Mouse (Mus musculus) lung, postnatal 0 days (tissue): ENCODE results near the gene Pla2g1b. TPM values are rescaled to one million over a fixed set of nuclear protein-coding genes. Genes with fewer than 3 reads are reported as not detected.

Experiments
- ATAC-seq: fragments of 200-750 bp; cut with Nextera tagmentation; 2 replicates; pipeline ENCODE4 v1.8.0; 2017; ENCODE audit warnings: moderate library complexity
- DNase-seq: peaks from one replicate; pipeline ENCODE4 v3.0.0-alpha.2; 2016; ENCODE audit warnings: low spot score
- H3K27ac ChIP-seq: fragments of 300-500 bp; sonication (generic); 2 replicates; pipeline ENCODE4 v1.5.1; 2014; ENCODE audit warnings: antibody characterized with exemption, mild to moderate bottlenecking, low read length, mixed read lengths
- H3K27me3 ChIP-seq: fragments of 300-500 bp; sonication (generic); replicated peaks from 2 replicates; pipeline ENCODE4 v1.6.1; 2014; ENCODE audit warnings: low read length, mixed read lengths; ENCODE audit not compliant: insufficient read depth
- H3K36me3 ChIP-seq: fragments of 300-500 bp; sonication (generic); 2 replicates; pipeline ENCODE4 v1.6.1; 2014; ENCODE audit warnings: low read length, mixed read lengths; ENCODE audit not compliant: insufficient read depth
- H3K4me1 ChIP-seq: fragments of 300-500 bp; sonication (generic); 2 replicates; pipeline ENCODE4 v1.6.1; 2014; ENCODE audit warnings: antibody characterized with exemption, low read depth, low read length, mixed read lengths; ENCODE audit not compliant: insufficient read depth
- H3K4me2 ChIP-seq: fragments of 300-500 bp; sonication (generic); replicated peaks from 2 replicates; pipeline ENCODE4 v1.6.1; 2014; ENCODE audit warnings: low read depth, mild to moderate bottlenecking, low read length, moderate library complexity, mixed read lengths
- H3K4me3 ChIP-seq: fragments of 300-500 bp; sonication (generic); 2 replicates; pipeline ENCODE4 v1.5.1; 2014; ENCODE audit warnings: low read depth, low read length
- H3K9ac ChIP-seq: fragments of 300-500 bp; sonication (generic); replicated peaks from 2 replicates; pipeline ENCODE4 v1.6.1; 2014; ENCODE audit warnings: low read depth, mild to moderate bottlenecking
- H3K9me3 ChIP-seq: fragments of 300-500 bp; sonication (generic); 2 replicates; pipeline ENCODE4 v1.6.1; 2016; ENCODE audit warnings: low read length, mixed read lengths
- CTCF ChIP-seq: IDR thresholded peaks from 2 replicates; pipeline ENCODE4 v1.5.1; 2016; ENCODE audit warnings: antibody characterized with exemption, mild to moderate bottlenecking
- EP300 ChIP-seq: IDR thresholded peaks from 2 replicates; pipeline ENCODE4 v1.6.1; 2016; ENCODE audit warnings: antibody characterized with exemption, mild to moderate bottlenecking, control low read depth
- WGBS: fragments of 180-500 bp; shearing (Covaris S2); extraction: QIAGEN DNeasy Blood & Tissue Kit; methylation state at CpG from one replicate; pipeline ENCODE4 v1.1.7; 2014; 5-methylcytosine and 5-hydroxymethylcytosine counted together
- polyA plus RNA-seq: library from polyadenylated mRNA; unstranded; fragments of >200 nt; fragmentation: Nextera tagmentation; extraction: Ambion mirVana; gene quantifications from 2 replicates; pipeline ENCODE4 v1.2.1, GENCODE M21; 2015

Gene Pla2g1b
- polyA plus RNA-seq, 1 experiment from 2014 or later = 71.7 TPM

DNA sequence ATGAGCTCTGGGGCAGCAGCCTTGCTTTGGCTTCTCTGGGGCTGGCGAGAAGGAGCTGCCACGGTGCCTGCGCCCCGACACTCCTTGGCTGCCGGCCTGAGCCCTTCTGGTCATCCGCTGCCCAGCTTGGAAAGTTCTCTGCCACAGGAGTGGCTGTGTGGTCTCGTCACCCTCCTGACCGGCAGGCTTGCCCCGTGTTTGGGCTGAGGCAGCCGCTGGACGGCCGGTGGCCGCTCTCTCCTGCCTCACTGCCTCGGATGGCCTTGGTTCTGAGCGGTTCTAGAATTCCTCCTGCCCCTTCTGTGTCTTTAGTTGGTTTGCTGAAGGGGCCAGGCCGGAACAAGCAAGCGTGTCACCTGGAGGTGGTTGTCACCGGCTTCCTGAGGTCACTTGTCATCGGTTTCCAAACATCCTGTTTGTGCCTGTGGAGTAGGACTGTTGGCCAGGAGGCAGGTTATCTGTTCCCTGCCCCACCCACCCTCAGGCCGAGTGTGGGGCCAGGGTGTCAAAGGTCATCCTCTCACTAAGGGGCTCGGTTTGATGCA is 54.3 kb downstream of the Pla2g1b start:
- ATAC-seq (0 out of 2 replicates have a peak, but pooled peaks have one; percentile 4), DNase-seq (peak; percentile 61)
- Histone ChIP-seq H3K4me1 (peaks cover 38% of the 10 kb centered on the region), H3K27me3 (no peaks in the 10 kb centered on the region), H3K36me3 (no peaks in the 10 kb centered on the region; the same call in 1 of the 2 replicates), H3K4me2 (peak overlapping the region; percentile 28; the same call in 1 of the 2 replicates), H3K9me3 (no peaks in the 10 kb centered on the region), H3K4me3 (no peak overlapping the region), H3K27ac (peak overlapping the region; percentile 83), H3K9ac (0 out of 2 replicates have a peak overlapping the region, but pooled peaks have one; percentile 23)
- WGBS = 29% methylated on average over 21 of the region's 21 CpGs
- TF ChIP-seq EP300 (peak; percentile 53; the same call in 1 of the 2 replicates), CTCF (peak; percentile 1; the same call in 1 of the 2 replicates)

DNA sequence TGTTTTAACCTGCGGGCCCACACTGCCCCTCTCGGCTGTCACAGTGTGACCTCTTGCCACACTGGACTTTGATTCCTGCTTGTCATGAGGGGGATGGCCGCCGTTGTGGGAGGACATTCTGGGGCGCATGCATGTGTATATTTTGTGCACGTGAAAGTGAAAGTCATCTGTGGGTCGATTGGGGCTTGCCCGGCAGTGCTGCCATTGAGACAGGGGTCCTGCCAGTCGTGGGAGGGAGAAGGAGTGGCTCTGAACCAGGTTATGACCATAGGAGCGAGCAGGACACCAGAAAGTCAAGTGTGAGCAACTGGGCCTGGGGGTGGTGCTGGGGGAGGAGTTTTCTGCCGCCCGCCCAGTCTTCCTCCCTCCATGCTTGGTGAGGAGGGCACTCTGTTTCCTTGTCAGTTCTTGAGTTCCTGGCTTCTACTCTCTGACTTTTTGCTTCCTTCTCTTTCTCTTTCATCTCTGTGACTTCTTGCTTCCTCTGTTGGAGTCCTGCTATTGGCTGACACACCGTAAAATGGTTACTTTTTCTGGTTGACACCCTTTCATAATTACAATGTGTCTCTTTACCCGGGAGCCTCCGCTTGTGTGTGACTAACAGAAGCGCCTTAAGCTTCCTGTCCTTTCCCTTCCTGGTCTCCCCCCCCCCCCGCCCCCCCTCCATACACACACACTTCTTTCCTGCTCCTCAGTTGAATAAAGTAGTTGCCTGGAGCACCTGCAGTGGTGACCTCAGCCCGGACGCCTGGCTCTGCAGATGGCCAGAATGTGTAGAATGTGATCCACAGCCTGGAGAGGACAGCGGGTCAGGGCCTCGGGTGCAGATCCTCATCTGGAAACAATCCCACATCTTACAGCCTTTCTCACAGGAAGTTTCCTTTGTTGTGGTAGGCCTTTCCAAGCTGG is 55.7 kb downstream of the Pla2g1b start:
- H3K9me3 ChIP-seq = no peaks in the 10 kb centered on the region
- WGBS = 22% methylated on average over 20 of the region's 21 CpGs
- H3K4me2 ChIP-seq = peak overlapping the region; percentile 29
- H3K9ac ChIP-seq = 0 out of 2 replicates have a peak overlapping the region, but pooled peaks have one; percentile 6
- no peaks in the 10 kb centered on the region for H3K27me3 ChIP-seq
- DNase-seq (peak; percentile 79), ATAC-seq (peak; percentile 60)
- no peak for TF ChIP-seq CTCF
- TF ChIP-seq EP300 = 0 out of 2 replicates have a peak, but pooled peaks have one; percentile 9
- no peak overlapping the region for H3K4me3 ChIP-seq
- H3K27ac ChIP-seq = peak overlapping the region; percentile 83
- H3K36me3 ChIP-seq = no peaks in the 10 kb centered on the region; the same call in 1 of the 2 replicates
- H3K4me1 ChIP-seq = peaks cover 38% of the 10 kb centered on the region

DNA sequence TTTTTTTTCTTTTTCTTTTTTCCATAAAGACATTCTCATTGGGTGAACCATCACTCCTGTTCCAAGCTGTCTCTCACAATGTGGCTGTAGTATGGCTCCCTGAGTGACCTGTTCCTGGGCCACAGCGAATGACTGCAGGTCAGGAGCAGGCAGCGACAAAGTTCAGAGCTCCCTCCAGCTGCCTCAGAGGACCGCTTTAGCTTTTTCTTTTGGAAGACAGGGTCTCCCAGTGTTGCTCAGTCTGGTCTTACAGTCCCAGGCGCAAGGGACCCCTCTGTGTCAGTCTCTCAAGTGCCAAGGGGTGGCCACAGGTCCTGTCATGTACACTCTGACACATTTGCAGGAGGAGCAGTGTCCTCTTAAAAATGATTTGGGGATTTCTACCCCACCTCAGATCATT is 56.5 kb downstream of the Pla2g1b start:
- Histone ChIP-seq H3K27me3 (no peaks in the 10 kb centered on the region), H3K4me2 (no peak overlapping the region), H3K4me1 (peaks cover 38% of the 10 kb centered on the region), H3K4me3 (no peak overlapping the region), H3K27ac (peak overlapping the region; percentile 83), H3K9ac (no peak overlapping the region), H3K36me3 (no peaks in the 10 kb centered on the region; the same call in 1 of the 2 replicates), H3K9me3 (no peaks in the 10 kb centered on the region)
- 78% methylated on average over 4 of the region's 4 CpGs for WGBS
- no peak for ATAC-seq
- no peak for DNase-seq
- no peak for TF ChIP-seq CTCF
- no peak for TF ChIP-seq EP300

DNA sequence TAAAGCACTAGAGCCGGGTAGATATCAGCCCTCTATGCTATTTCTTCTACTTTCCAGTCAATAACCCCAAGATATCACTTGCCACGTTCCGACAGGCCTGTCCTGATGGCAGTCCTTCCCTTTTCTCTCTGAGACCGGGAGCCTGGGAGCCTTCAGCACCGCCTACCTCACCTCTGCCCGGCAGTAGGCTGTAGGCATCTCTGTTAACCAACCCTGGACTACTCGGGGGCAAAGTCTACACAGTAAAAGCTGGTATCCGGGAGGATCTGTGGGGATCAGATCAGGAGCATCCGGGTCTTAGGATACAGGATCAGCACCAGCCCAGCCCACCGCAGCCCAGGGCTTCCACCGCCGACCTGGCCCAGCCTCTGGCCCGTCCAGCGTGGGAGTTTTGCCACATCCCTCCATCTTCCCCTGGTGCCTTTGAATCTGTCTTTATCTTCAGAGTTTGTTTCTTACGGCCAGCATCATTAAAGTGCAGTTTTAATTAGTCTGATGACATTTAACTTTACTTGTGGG is 57.0 kb downstream of the Pla2g1b start:
- TF ChIP-seq EP300 (no peak), CTCF (no peak)
- H3K9ac ChIP-seq = no peak overlapping the region
- H3K4me2 ChIP-seq = no peak overlapping the region
- no peaks in the 10 kb centered on the region for H3K27me3 ChIP-seq
- no peaks in the 10 kb centered on the region for H3K9me3 ChIP-seq
- peak overlapping the region; percentile 83 for H3K27ac ChIP-seq
- no peaks in the 10 kb centered on the region; the same call in 1 of the 2 replicates for H3K36me3 ChIP-seq
- DNase-seq = no peak
- no peak for ATAC-seq
- 71% methylated on average over 15 of the region's 15 CpGs for WGBS
- peaks cover 38% of the 10 kb centered on the region for H3K4me1 ChIP-seq
- no peak overlapping the region for H3K4me3 ChIP-seq

DNA sequence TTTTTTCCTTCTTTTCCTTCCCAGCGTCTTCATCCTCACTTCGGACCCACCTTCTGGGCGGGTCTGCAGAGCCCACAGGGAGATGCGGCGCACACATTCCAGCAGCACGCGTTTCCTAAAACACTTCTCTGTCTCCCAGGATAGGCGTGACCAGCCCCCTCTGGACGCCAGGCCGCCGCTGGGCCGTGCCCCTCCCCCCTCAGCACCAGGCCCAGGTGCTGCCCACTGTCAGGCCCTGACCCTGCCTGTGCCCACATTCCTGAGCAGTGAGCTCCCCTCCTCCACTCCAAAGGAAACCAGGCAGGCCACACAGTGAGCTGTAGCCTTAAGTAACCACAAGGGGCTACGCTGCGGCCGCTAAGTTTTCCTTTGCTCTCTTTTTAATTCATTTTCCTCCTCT is 57.9 kb downstream of the Pla2g1b start:
- WGBS = 16% methylated on average over 15 of the region's 15 CpGs
- H3K4me2 ChIP-seq = peak overlapping the region; percentile 11; the same call in 1 of the 2 replicates
- DNase-seq (peak; percentile 82), ATAC-seq (peak; percentile 77)
- H3K9me3 ChIP-seq = no peaks in the 10 kb centered on the region
- peaks cover 41% of the 10 kb centered on the region for H3K4me1 ChIP-seq
- no peak overlapping the region for H3K9ac ChIP-seq
- no peaks in the 10 kb centered on the region; the same call in 1 of the 2 replicates for H3K36me3 ChIP-seq
- no peaks in the 10 kb centered on the region for H3K27me3 ChIP-seq
- H3K4me3 ChIP-seq = no peak overlapping the region
- H3K27ac ChIP-seq = peak overlapping the region; percentile 59
- TF ChIP-seq EP300 (no peak), CTCF (peak; percentile 64)

Other genes with a start within 250 kb of the Pla2g1b start
- 77.6 and 78.8 TPM in 2 replicates for gene Pop5, start 230.4 kb upstream of the Pla2g1b start, polyA plus RNA-seq
- 98.5 and 104 TPM in 2 replicates for gene Rnf10, start 193.4 kb upstream of the Pla2g1b start, polyA plus RNA-seq
- 18.9 and 19.4 TPM in 2 replicates for gene Coq5, start 186.6 kb upstream of the Pla2g1b start, polyA plus RNA-seq
- 1,317 and 1,524 TPM in 2 replicates for gene Dynll1, start 165.3 kb upstream of the Pla2g1b start, polyA plus RNA-seq
- gene Srsf9, start 139.1 kb upstream of the Pla2g1b start, polyA plus RNA-seq = 140 and 152 TPM in 2 replicates
- 10.1 and 10.4 TPM in 2 replicates for gene Gatc, start 125.1 kb upstream of the Pla2g1b start, polyA plus RNA-seq
- 51.1 and 54.9 TPM in 2 replicates for gene Triap1, start 125.0 kb upstream of the Pla2g1b start, polyA plus RNA-seq
- 819 and 1,023 TPM in 2 replicates for gene Cox6a1, start 117.3 kb upstream of the Pla2g1b start, polyA plus RNA-seq
- gene Msi1, start 36.7 kb upstream of the Pla2g1b start, polyA plus RNA-seq = 1.2 TPM in 2 replicates
- 15.7 and 18.0 TPM in 2 replicates for gene Sirt4, start 18.5 kb downstream of the Pla2g1b start, polyA plus RNA-seq
- 56.4 and 59.3 TPM in 2 replicates for gene Pxn, start 40.4 kb downstream of the Pla2g1b start, polyA plus RNA-seq
- 937 and 987 TPM in 2 replicates for gene Rplp0, start 93.2 kb downstream of the Pla2g1b start, polyA plus RNA-seq
- 13.1 and 14.5 TPM in 2 replicates for gene Gcn1l1, start 99.0 kb downstream of the Pla2g1b start, polyA plus RNA-seq
- gene Rab35, start 165.6 kb downstream of the Pla2g1b start, polyA plus RNA-seq = 19.5 and 20.1 TPM in 2 replicates